In genomic region chr6:100929759-100930358, GRCm38 (mm10) we compare ENCODE assay signal across 11 mouse cellular contexts.
DNase-seq lines count a peak whose midpoint lies in the region; TF ChIP-seq lines count a peak whose summit lies in the region.
"Had no signal": no experiment of that assay in that cellular context is flagged by ENCODE, and none has a peak within 500 bp of the region (broad histone marks: within the 10 kb centered on the region; RNA-seq: fewer than 3 reads in every experiment).

No protein-coding gene starts in this region.

- WGBS in heart, embryonic 10.5 days: 24% methylated on average over 10 of the region's 10 CpGs

- TF ChIP-seq CTCF in left cerebral cortex, adult 2 months (IDR thresholded peaks at IDR 0.05): no peak

- H3K27ac ChIP-seq in heart, embryonic 10.5 days: peak overlapping the region; percentile 78
- peak overlapping the region; percentile 76 for H3K27ac ChIP-seq in left cerebral cortex, adult 2 months
- H3K27ac ChIP-seq: liver, embryonic 13.5 days; midbrain, embryonic 12.5 days had no signal

- intact Hi-C loops in heart, postnatal 25 days (cut with DNase I): no loop called here
- intact Hi-C loops in left cerebral cortex, adult 2 months (cut with DNase I): no loop called here

- DNase-seq in heart, embryonic 10.5 days (ENCODE audit: low spot score): no peak
- DNase-seq in heart, postnatal 25 days (ENCODE audit: low spot score): no peak
- DNase-seq in right cerebral cortex, adult 2 months (ENCODE audit: low spot score in 2 of 2): peak; percentile 44 to 53
- no peak for DNase-seq in right cerebral cortex, postnatal 4 days
- DNase-seq in left cerebral cortex, adult 2 months (ENCODE audit: extremely low spot score in 1 of 2, low spot score in 2 of 2): peak in 1 of 2 experiments; percentile 16
- peak; percentile 71 for DNase-seq in telencephalon, adult 2 months (ENCODE audit: low read depth, low spot score)
- no peak for DNase-seq in thymus, postnatal 10 days (ENCODE audit: low spot score in 2 of 2)
- no peak for DNase-seq in adrenal gland, adult 18-20 months (ENCODE audit: low spot score in 2 of 2)
- DNase-seq: cerebellum, adult 2 months; liver, embryonic 13.5 days had no signal

- no peak overlapping the region for H3K4me3 ChIP-seq in heart, embryonic 10.5 days
- no peak overlapping the region for H3K4me3 ChIP-seq in left cerebral cortex, adult 2 months
- H3K4me3 ChIP-seq: liver, embryonic 13.5 days; midbrain, embryonic 12.5 days had no signal

- peaks cover 27% of the 10 kb centered on the region for H3K4me1 ChIP-seq in heart, embryonic 10.5 days
- H3K4me1 ChIP-seq: liver, embryonic 13.5 days; midbrain, embryonic 12.5 days had no signal

- no peaks in the 10 kb centered on the region for H3K36me3 ChIP-seq in heart, embryonic 10.5 days
- H3K36me3 ChIP-seq: liver, embryonic 13.5 days; midbrain, embryonic 12.5 days had no signal

- no peaks in the 10 kb centered on the region for H3K9me3 ChIP-seq in heart, embryonic 10.5 days
- H3K9me3 ChIP-seq: liver, embryonic 13.5 days; midbrain, embryonic 12.5 days had no signal

- H3K27me3 ChIP-seq in heart, embryonic 10.5 days (ENCODE audit: insufficient read depth, poor library complexity, severe bottlenecking): no peaks in the 10 kb centered on the region
- H3K27me3 ChIP-seq: liver, embryonic 13.5 days; midbrain, embryonic 12.5 days had no signal

Comparison
In these comparisons a context has a peak if more than half of its experiments do, and no peak if none do; other contexts are left out.
1. DNase-seq: peak in right cerebral cortex, adult 2 months (2 of 2) and telencephalon, adult 2 months (single experiment); none in heart, embryonic 10.5 days (single experiment), heart, postnatal 25 days (single experiment), right cerebral cortex, postnatal 4 days (single experiment), thymus, postnatal 10 days (0 of 2) and adrenal gland, adult 18-20 months (0 of 2).